Mouse (Mus musculus): ENCODE data around the gene Hist1h2bm.

Gene Hist1h2bm

DNA sequence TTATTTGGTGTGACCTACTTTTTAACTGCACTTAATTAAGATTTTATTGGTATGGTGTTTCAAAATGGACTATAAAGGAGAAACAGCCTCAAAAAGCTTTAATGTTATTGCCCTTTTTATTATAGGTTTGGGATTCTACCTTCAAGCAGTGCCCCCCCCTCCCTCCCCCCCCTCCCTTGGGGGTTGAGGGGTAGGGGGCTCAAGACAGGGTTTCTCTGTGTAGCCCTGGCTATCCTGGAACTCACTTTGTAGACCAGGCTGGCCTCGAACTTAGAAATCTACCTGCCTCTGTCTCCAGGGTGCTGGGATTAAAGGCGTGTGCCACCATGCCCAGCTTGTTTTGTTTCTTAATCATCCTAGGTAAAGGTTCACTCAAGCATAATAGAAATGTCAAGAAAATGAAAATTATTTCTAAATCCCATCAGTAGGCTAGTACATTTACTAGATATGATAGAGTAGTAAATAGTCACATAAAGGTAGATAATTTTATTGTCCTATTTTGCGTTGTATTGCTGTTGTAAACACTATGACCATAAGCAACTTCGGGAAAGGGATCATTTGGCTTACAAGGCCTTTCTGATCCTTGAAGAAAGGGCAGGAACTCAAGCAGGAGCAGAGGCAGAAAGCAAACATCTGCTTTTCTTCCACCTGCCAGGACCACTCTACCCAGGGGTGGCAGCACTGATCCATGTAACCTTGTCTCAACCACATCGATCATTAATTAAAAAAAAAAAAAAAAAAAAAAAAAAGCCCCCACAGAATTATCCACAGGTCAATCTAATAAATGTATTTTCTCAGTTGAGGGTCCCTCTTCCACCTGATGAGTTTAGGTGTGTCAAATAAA is 1.4 kb downstream of the Hist1h2bm start:
- in situ Hi-C loops (cut with MboI, MseI) = loop anchor here in 1 of 2 experiments (5.0 to 25.0 kb wide), 2 partner anchors 1689 to 1849 kb away; partner anchors contain the start of genes Abt1, Hist1h2ad, Hist1h2ae and Hist1h2bf

DNA sequence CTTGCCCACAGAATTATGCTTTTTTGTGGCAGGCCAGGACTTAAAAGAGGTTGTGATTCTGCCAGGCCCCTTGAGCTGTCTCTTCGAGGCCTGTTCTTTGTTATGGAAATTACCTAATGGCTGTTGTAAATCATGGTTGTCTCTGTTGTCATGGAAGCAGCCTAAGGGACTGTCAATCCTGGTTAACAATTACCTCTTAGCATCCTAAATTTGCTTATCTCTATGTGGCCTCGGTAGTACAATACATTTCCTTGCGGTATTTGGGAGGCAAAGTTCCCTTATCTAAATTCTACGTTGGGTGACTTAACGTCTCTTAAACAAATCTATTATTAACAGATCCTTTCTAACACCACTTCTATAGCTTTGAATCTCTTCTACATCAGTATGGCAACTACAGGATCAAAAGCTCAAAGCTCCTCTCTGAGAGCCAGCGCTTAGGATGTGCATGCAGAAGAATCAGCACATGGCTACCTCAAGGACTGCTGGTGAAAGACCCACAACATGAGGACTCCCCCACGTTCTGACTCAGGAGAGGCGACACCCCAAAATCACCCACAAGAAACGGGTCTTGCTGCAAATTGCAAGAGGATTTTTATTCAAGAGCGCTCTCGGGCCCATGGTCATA is 6.2 kb downstream of the Hist1h2bm start:
- in situ Hi-C loops (cut with MboI, MseI) = loop anchor here in 1 of 2 experiments (25.0 kb wide), 1 partner anchor 541 kb away; the partner anchor contains the start of gene Trim27

DNA sequence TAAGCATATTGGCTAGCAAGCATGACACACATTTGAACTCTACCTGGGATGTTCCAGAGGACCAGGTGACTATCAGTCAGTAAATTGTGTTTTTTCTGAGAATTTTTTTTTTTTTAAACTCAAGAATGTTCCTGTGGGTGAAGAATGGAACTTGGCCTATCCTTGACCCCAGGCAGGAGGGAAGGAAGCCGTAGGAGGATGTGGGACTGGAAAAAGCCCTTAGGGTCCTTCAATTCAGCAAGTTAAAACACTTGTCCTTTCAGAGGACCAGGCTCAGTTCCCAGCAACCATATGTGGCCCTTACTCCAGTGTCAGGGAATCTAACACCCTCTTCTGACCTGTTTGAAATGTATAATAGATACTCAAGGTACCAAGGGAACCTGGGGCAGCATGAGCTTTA is 7.7 kb downstream of the Hist1h2bm start:
- in situ Hi-C loops (cut with MboI, MseI) = loop anchor here in 1 of 2 experiments (25.0 kb wide), 1 partner anchor 542 kb away; the partner anchor contains the start of gene Trim27

DNA sequence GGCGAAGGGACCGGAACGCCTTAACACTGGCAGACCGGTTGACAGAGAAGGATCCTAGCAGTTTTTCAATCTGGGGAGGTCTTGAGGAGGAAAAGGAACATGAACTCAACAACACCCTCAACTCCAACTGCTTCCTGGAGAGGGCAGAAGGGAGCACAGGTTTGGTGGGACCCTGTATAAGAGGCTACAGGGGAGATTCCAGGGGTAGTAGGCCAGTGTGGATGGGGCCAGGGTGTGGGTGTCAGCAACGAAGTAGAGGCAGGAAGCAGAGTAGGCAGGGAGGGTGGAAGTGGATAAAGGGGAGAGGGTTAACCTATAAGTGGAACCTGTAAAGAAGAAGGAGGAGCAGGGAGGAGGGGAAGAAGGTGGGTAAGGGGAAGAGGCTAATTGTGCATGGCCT is 11.6 kb downstream of the Hist1h2bm start:
- in situ Hi-C loops (cut with MboI, MseI) = loop anchor here (5.0 to 25.0 kb wide), 4 partner anchors 101 to 546 kb away; partner anchors contain the start of genes Hist1h2ap (in 1 of the 2), Hist1h2br (in 1 of the 2), Hist1h4n (in 1 of the 2) and Trim27 (in 1 of the 2)

DNA sequence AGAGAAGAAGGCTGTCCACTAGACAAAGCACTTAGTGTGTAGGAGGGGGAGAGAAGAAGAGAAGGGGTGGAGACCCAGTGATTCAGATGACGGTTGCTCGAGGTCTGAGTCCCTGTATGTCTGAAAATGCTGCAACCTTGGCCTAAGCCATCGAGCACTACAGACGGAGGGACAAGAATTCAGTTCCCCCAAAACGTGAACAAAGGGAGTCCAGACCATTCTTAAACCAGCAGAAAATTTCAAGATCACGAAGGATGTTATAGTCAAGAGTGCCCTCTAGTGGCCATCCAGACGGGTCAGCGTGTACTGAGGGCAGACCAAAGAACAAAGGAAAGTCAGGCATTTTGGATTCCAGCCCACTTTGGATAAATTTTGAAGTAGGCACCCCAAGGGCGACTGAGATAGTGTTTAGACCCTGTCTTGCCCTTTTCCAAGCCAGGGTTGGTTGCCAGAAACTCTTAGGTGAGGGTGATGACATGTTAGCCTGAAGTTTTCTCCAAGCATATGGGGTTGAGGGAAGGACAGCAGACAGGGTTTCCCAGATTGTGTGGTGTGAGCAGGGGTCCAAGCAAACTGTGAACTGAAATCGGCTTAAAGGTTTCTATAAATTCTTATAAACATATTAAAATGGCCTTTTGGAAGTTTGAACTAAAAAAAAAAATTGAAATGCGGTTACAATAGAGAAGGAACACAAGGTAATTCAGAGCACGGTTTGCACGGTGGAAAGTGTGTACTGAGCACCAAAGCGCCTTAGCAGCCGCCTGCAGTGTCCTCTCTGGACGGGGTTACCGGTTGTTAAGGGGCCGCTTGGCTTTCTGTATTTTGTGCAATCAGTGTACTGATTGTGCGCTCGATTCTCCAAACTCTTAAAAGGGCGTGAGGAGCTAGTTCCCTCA is 12.4 kb downstream of the Hist1h2bm start:
- in situ Hi-C loops (cut with MboI, MseI) = loop anchor here (5.0 to 25.0 kb wide), 4 partner anchors 101 to 547 kb away; partner anchors contain the start of genes Hist1h2ap (in 1 of the 2), Hist1h2br (in 1 of the 2), Hist1h4n (in 1 of the 2) and Trim27 (in 1 of the 2)

DNA sequence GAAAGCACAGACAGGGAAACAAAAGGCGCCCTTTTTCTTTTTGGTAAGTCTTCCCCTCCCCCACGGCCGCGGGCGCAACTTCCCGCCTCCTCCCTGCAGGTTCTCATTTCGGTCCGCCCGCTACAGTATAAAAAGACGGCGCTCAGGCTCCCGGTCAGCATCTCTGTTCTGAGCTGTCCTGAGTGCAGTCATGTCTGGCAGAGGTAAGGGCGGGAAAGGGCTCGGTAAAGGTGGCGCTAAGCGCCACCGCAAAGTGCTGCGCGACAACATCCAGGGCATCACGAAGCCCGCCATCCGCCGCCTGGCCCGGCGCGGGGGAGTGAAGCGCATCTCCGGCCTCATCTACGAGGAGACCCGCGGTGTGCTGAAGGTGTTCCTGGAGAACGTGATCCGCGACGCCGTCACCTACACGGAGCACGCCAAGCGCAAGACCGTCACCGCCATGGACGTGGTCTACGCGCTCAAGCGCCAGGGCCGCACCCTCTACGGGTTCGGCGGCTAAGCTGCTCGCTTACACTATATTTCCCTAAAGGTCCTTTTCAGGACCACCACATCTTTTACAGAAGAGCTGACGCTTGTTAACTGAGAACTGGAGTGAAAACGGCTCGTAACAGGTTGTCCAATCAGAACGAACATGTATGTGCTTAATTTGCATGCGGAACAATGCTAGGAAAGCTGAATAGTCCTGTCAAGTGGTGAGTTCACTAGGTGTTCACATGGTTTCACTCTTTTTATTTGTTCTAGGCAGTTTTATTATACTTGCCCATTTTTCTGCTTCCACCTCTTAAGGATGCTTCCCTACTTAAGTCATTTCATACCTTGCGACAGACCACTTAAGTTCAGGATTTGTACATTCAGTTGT is 13.3 kb downstream of the Hist1h2bm start, which contains the start of gene Hist1h4j:
Gene Hist1h4j, plus strand, starts transcription at position 159 of the 862 bp plus-strand sequence.
- in situ Hi-C loops (cut with MboI, MseI) = loop anchor here (5.0 to 25.0 kb wide), 4 partner anchors 100 to 548 kb away; partner anchors contain the start of genes Hist1h2ap (in 1 of the 2), Hist1h2br (in 1 of the 2), Hist1h4n (in 1 of the 2) and Trim27 (in 1 of the 2)

DNA sequence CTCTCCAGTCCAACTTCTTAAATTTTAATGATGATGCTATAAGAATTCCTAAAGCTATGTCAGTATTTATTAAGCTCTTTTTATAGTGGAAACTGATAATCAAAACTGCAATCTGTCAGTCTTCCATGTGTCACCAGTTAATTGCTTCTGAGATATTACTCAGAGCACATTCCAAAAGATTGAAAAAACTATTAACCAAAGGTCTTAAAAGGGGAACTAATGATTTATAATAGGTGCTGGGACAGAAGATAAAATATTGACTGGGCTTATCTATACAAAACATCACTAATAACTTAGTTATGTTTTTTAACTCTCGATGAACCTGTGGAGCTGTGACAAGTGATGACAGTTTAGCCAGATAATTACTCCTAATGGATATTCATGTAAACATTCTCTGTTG is 23.2 kb downstream of the Hist1h2bm start:
- in situ Hi-C loops (cut with MboI, MseI) = loop anchor here in 1 of 2 experiments (25.0 kb wide), 1 partner anchor 558 kb away; the partner anchor contains the start of gene Trim27

DNA sequence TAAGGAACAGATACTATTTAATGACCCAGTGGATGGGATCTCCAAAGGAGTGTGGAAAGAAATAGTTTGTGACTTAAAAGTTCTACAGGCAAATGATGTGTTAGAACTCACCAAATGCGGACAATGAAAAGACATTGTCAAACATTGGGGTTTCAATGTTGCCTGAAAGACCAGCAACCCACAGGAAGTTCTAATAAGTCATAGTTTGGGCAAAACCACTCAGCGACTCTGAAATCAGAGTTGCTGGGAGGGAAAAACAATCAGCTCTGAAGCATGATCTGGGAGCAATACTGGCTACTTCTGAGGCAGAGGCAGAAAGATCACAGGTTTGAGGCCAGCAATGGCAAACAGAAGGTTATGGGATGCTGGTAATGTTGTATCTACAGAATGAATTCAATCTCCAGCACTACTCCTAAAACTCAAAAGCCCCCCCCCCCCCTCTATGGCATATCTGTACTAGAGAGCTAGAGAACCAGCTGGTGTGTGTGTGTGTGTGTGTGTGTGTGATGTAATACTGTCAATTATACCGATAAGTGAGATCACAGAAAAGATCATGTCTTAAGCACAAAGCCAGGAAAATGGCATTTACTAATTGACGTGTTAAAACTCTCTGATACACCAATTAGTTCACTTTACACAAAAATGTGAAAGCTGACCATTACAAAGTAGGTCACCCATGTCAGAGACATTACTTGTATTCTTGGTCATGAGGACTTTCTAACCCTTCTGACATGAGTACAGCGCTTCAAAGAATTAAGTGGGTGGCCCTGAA is 27.7 kb downstream of the Hist1h2bm start:
- in situ Hi-C loops (cut with MboI, MseI) = loop anchor here (5.0 to 25.0 kb wide), 2 partner anchors 43 to 562 kb away; partner anchors contain the start of gene Trim27 (in 1 of the 2)

DNA sequence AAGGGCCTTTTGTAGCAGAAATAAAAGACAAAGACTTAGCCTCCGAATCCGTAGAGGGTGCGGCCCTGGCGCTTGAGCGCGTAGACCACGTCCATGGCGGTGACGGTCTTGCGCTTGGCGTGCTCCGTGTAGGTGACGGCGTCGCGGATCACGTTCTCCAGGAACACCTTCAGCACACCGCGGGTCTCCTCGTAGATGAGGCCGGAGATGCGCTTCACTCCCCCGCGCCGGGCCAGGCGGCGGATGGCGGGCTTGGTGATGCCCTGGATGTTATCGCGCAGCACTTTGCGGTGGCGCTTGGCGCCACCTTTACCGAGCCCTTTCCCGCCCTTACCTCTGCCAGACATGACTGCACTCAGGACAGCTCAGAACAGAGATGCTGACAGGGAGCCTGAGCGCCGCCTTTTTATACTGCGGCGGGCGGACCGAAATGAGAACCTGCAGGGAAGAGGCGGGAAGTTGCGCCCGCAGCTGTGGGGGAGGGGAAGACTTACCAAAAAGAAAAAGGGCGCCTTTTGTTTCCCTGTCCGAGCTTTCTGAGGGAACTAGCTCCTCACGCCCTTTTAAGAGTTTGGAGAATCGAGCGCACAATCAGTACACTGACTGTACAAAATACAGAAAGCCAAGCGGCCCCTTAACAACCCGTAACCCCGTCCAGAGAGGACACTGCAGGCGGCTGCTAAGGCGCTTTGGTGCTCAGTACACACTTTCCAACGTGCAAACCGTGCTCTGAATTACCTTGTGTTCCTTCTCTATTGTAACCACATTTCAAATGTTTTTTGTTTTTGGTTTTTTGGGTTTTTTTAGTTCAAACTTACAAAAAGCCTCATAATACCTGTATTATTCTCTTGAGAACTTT is 28.5 kb downstream of the Hist1h2bm start, which contains the start of gene Hist1h4k:
Gene Hist1h4k, minus strand, starts transcription at position 347 of the 859 bp plus-strand sequence.
- in situ Hi-C loops (cut with MboI, MseI) = loop anchor here (5.0 kb wide), 1 partner anchor 42 kb away; no protein-coding TSS in a partner anchor

DNA sequence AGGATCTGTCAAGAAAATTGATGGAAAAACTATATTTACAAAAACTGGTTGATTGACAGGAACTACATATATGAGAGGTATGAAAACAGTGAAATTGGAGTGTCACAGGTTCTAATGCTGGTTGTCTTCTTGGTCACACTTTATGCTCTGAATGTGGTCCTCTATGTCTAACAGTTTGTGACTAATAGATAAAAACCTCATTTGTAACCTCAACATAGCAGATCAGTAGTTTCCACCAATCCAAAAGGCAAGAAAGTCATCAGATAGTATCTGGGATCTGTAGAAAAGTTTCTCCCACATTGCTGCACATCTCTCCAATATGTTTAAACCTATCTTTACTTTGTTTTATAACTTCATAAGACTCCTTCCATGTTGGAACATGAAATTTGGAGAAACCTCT is 29.6 kb downstream of the Hist1h2bm start:
- in situ Hi-C loops (cut with MboI, MseI) = loop anchor here (5.0 kb wide), 1 partner anchor 41 kb away; no protein-coding TSS in a partner anchor

DNA sequence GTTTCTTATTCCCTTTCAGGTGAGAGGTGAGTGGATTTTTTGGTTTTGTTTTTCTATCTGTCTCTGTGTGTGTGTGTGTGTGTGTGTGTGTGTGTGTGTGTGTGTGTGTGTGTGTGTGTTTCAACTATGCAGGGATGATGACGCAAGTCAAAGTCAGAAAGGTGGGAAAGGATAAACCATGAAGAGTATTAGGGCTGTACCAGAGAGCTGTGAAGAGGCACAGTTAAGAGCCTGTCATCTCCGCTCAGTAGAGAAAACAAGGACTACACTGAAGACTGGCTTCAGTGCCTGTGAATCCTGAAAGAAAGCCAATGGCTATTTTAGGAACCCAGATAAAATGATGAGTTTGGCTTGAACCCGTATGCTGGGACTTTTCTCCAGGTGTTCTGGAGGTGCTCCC is 30.0 kb downstream of the Hist1h2bm start:
- in situ Hi-C loops (cut with MboI, MseI) = loop anchor here (5.0 kb wide), 1 partner anchor 40 kb away; no protein-coding TSS in a partner anchor

DNA sequence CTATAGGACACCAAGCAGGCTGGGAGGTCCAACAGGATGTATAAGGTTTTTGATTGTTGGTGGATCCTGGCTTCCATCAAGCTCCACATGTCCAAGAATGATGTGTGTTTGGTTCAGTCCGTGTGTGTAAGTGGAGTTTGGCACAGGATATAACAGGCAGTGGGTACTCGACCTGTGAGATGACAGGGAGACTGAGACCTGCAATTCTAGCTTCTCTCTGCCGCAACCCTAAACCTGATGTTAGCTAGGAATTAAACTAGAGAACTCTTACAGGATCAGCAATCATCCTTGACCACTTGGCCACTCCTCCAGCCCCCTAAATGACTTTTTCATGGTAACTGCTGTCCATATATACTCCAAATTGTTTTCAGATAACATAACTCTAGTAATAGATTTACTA is 30.5 kb downstream of the Hist1h2bm start:
- in situ Hi-C loops (cut with MboI, MseI) = loop anchor here (5.0 kb wide), 1 partner anchor 40 kb away; no protein-coding TSS in a partner anchor

DNA sequence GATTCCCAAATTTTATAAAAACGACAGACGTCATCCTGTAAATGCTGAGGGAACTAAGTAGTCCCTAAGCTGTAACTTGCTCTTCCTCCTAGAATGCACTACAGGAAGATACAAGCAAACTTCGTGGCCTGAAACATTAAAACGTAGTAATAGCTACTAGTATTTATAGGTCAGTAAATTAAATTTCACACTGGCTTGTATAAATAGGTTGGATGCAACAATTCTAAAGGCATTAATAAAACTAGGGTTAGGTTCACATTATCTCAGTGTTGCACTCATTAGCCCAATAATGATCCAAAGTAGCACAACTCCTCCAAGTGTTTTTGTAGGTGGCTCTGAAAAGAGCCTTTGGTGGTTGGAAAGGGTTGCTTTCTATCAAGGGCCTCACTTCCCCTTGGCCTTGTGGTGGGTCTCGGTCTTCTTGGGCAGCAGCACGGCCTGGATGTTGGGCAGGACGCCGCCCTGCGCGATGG is 31.2 kb downstream of the Hist1h2bm start:
- in situ Hi-C loops (cut with MboI, MseI) = loop anchor here (5.0 kb wide), 1 partner anchor 39 kb away; no protein-coding TSS in a partner anchor

DNA sequence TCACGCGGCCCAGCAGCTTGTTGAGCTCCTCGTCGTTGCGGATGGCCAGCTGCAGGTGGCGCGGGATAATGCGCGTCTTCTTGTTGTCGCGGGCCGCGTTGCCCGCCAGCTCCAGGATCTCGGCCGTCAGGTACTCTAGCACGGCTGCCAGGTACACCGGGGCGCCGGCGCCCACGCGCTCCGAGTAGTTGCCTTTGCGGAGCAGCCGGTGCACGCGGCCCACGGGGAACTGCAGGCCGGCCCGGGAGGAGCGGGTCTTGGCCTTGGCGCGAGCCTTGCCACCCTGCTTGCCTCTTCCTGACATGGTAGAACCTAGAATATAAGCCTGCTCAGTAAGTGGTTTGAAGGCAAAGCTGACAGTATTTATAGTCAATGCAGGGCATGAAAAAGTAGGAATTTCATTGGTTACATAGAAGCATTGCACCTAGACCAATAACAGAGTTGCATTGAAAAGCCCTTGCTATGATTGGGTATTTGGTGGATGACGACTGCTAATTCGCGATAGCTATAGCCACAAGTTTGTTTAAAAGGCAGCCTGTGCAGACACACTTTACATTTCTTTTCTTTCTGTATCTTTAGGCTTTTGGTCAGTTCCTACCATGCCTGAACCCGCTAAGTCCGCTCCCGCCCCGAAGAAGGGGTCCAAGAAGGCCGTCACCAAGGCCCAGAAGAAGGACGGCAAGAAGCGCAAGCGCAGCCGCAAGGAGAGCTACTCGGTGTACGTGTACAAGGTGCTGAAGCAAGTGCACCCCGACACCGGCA is 31.9 kb downstream of the Hist1h2bm start, which contains the start of the genes Hist1h2ak and Hist1h2bn:
Gene Hist1h2ak, minus strand, starts transcription at position 304 of the 762 bp plus-strand sequence.
Gene Hist1h2bn, plus strand, starts transcription at position 600 of the 762 bp plus-strand sequence.
- in situ Hi-C loops (cut with MboI, MseI) = loop anchor here (5.0 kb wide), 1 partner anchor 39 kb away; no protein-coding TSS in a partner anchor

DNA sequence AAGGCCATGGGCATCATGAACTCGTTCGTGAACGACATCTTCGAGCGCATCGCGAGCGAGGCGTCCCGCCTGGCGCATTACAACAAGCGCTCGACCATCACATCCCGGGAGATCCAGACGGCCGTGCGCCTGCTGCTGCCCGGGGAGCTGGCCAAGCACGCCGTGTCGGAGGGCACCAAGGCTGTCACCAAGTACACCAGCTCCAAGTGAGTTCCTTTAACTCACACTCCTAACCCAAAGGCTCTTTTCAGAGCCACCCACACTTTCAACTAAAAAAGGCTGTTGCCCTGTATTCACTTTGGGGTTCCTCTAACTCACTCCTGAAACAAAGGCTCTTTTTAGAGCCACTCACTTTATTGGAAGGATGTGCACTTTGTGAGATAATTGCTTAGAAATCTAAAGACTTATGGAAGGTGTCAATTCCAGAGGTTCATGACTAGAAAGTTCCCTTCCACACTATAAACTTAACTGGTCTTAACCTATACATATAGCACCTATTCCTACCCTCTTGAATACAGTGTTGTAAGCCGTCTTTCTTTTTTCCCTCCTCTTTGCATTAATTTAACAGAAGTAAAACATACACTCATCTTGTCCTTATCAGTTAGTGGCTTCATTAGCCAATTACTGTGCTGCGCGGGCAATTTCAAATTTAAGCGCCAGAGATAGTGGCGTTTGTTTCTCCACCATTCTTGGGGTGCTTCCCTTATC is 32.6 kb downstream of the Hist1h2bm start:
- in situ Hi-C loops (cut with MboI, MseI) = loop anchor here (5.0 kb wide), 1 partner anchor 38 kb away; no protein-coding TSS in a partner anchor

Data from T-helper 17 cell (primary cell).